ENCODE assay signal across 24 mouse cellular contexts in genomic region chr12:99433402-99433801, GRCm38 (mm10).
DNase-seq lines count a peak whose midpoint lies in the region; ATAC-seq and TF ChIP-seq lines count a peak whose summit lies in the region.
"Had no signal": no experiment of that assay in that cellular context is flagged by ENCODE, and none has a peak within 500 bp of the region (broad histone marks: within the 10 kb centered on the region; RNA-seq: fewer than 3 reads in every experiment).

No protein-coding gene starts in this region.

- no peaks in the 10 kb centered on the region; the same call in 1 of the 2 replicates for H3K79me2 ChIP-seq in MEL (ENCODE audit: control insufficient read depth, insufficient read depth, low read length, poor library complexity)

- H3K9ac ChIP-seq in heart, embryonic 12.5 days, result peak overlapping the region; percentile 16; the same call in 1 of the 2 replicates
- no peak overlapping the region for H3K9ac ChIP-seq in MEL (ENCODE audit: control insufficient read depth, low read depth, low read length, poor library complexity, severe bottlenecking)
- no peak overlapping the region for H3K9ac ChIP-seq in midbrain, embryonic 13.5 days (replicated peaks)
- H3K9ac ChIP-seq: hindbrain, embryonic 14.5 days; liver, postnatal 0 days; midbrain, embryonic 12.5 days had no signal

- H3K9me3 ChIP-seq in heart, embryonic 12.5 days (replicated peaks), result no peaks in the 10 kb centered on the region; the same call in 1 of the 2 replicates
- H3K9me3 ChIP-seq in MEL (replicated peaks; ENCODE audit: insufficient read depth, low read length), result no peaks in the 10 kb centered on the region
- H3K9me3 ChIP-seq in midbrain, embryonic 13.5 days, result no peaks in the 10 kb centered on the region
- H3K9me3 ChIP-seq: limb, embryonic 10.5 days; midbrain, embryonic 12.5 days had no signal

- H3K36me3 ChIP-seq in heart, embryonic 12.5 days, result peaks cover 4% of the 10 kb centered on the region; the same call in 1 of the 2 replicates
- H3K36me3 ChIP-seq in MEL (ENCODE audit: control insufficient read depth in 1 of 2, insufficient read depth in 2 of 2, low read length in 2 of 2), result no peaks in the 10 kb centered on the region
- H3K36me3 ChIP-seq in midbrain, embryonic 13.5 days, result no peaks in the 10 kb centered on the region
- H3K36me3 ChIP-seq: limb, embryonic 10.5 days; midbrain, embryonic 12.5 days had no signal

- TF ChIP-seq CTCF in MEL (IDR thresholded peaks at IDR 0.05 in 2 of 3, conservative IDR thresholded peaks at IDR 0.05 in 1 of 3; ENCODE audit: control insufficient read depth in 1 of 3, insufficient read depth in 1 of 3, low read depth in 2 of 3, low read length in 3 of 3, poor library complexity in 1 of 3, severe bottlenecking in 1 of 3), result no peak

- WGBS in heart, embryonic 12.5 days, result 56% methylated on average over 5 of the region's 5 CpGs
- WGBS in midbrain, embryonic 13.5 days, result 96% methylated on average over 5 of the region's 5 CpGs

- peak; percentile 52 to 74 for DNase-seq in adrenal gland, adult (ENCODE audit: inconsistent age in 2 of 2, low spot score in 1 of 2)
- DNase-seq in adrenal gland, adult 18-20 months (ENCODE audit: low spot score in 2 of 2), result no peak
- DNase-seq in heart, adult 8-10 months (ENCODE audit: low spot score), result no peak
- peak; percentile 18 for DNase-seq in MEL (ENCODE audit: low read depth, low spot score)
- peak; percentile 25 to 30 for DNase-seq in heart, postnatal 10 days
- no peak for DNase-seq in cerebellum, adult 11-12 months
- DNase-seq: cerebellum, adult 2 months; cerebellum, postnatal 25 days; gastrocnemius, postnatal 10 days; kidney, adult 18-20 months; kidney, postnatal 10 days; liver, postnatal 0 days; right cerebral cortex, postnatal 14 days; thymus, postnatal 36 days had no signal

- no peak overlapping the region for H3K4me3 ChIP-seq in heart, embryonic 12.5 days
- H3K4me3 ChIP-seq in MEL (ENCODE audit: control insufficient read depth in 1 of 2, insufficient read depth in 1 of 2, low read depth in 2 of 2, low read length in 2 of 2), result no peak overlapping the region
- H3K4me3 ChIP-seq in midbrain, embryonic 13.5 days (replicated peaks), result no peak overlapping the region
- H3K4me3 ChIP-seq: layer of hippocampus, adult 2 months; limb, embryonic 10.5 days; midbrain, embryonic 12.5 days had no signal

- TF ChIP-seq EP300 in MEL (IDR thresholded peaks at IDR 0.05; ENCODE audit: low read depth in 1 of 2, low read length in 2 of 2), result no peak

- H3K4me1 ChIP-seq in heart, embryonic 12.5 days (replicated peaks), result peaks cover 8% of the 10 kb centered on the region
- peaks cover 0 to 6% of the 10 kb centered on the region in 2 experiments; a peak in 2 of 4 replicates for H3K4me1 ChIP-seq in MEL (ENCODE audit: control insufficient read depth in 1 of 2, insufficient read depth in 2 of 2, low read length in 2 of 2)
- no peaks in the 10 kb centered on the region for H3K4me1 ChIP-seq in midbrain, embryonic 13.5 days (replicated peaks)
- H3K4me1 ChIP-seq: limb, embryonic 10.5 days; midbrain, embryonic 12.5 days had no signal

- ATAC-seq in heart, embryonic 12.5 days (ENCODE audit: insufficient number of reproducible peaks, low FRiP score), result no peak
- no peak for ATAC-seq in midbrain, embryonic 13.5 days
- ATAC-seq: forebrain, embryonic 14.5 days; inflammation-experienced regulatory T-cells, adult 6 months; liver, postnatal 0 days; lung, postnatal 0 days had no signal

- TF ChIP-seq RAD21 in MEL (IDR thresholded peaks at IDR 0.05; ENCODE audit: low read depth, low read length), result no peak

- H3K27me3 ChIP-seq in heart, embryonic 12.5 days (replicated peaks), result no peaks in the 10 kb centered on the region
- no peaks in the 10 kb centered on the region for H3K27me3 ChIP-seq in MEL (ENCODE audit: control insufficient read depth in 1 of 2, insufficient read depth in 2 of 2, low read length in 2 of 2)
- no peaks in the 10 kb centered on the region for H3K27me3 ChIP-seq in midbrain, embryonic 13.5 days
- H3K27me3 ChIP-seq: midbrain, embryonic 12.5 days had no signal

- no peak for TF ChIP-seq POLR2A in MEL (IDR thresholded peaks at IDR 0.05; ENCODE audit: control insufficient read depth in 1 of 2, insufficient read depth in 1 of 2, low read depth in 1 of 2, low read length in 2 of 2, poor library complexity in 1 of 2)

- intact Hi-C loops in heart, postnatal 10 days (cut with DNase I), result no loop called here

- H3K27ac ChIP-seq in heart, embryonic 12.5 days (ENCODE audit: poor library complexity, severe bottlenecking), result peak overlapping the region; percentile 27; the same call in 1 of the 2 replicates
- no peak overlapping the region for H3K27ac ChIP-seq in MEL (ENCODE audit: control insufficient read depth, low read depth, low read length)
- no peak overlapping the region for H3K27ac ChIP-seq in midbrain, embryonic 13.5 days
- H3K27ac ChIP-seq: hindbrain, embryonic 14.5 days; layer of hippocampus, adult 2 months; limb, embryonic 10.5 days; midbrain, embryonic 12.5 days had no signal

- no peak overlapping the region for H3K4me2 ChIP-seq in heart, embryonic 12.5 days
- H3K4me2 ChIP-seq in midbrain, embryonic 13.5 days (replicated peaks), result no peak overlapping the region
- H3K4me2 ChIP-seq: hindbrain, embryonic 14.5 days; liver, embryonic 11.5 days; midbrain, embryonic 12.5 days had no signal

TF ChIP-seq in MEL, 35 proteins besides CTCF, POLR2A, EP300 and RAD21:
- TF ChIP-seq NRF1 (IDR thresholded peaks at IDR 0.05; ENCODE audit: insufficient read depth, low read depth, low read length, poor library complexity, severe bottlenecking) (no peak), ZC3H11A (IDR thresholded peaks at IDR 0.05; ENCODE audit: low read depth, low read length) (no peak), NELFE (IDR thresholded peaks at IDR 0.05; ENCODE audit: low read depth, low read length) (no peak), E2F4 (IDR thresholded peaks at IDR 0.05; ENCODE audit: borderline replicate concordance, low read depth, low read length) (no peak), ZNF384 (IDR thresholded peaks at IDR 0.05; ENCODE audit: low read depth, low read length) (no peak), MAX (IDR thresholded peaks at IDR 0.05; ENCODE audit: low read length) (no peak), MXI1 (IDR thresholded peaks at IDR 0.05; ENCODE audit: low read depth, low read length) (no peak), TBP (IDR thresholded peaks at IDR 0.05; ENCODE audit: low read depth, low read length) (no peak), MAFK (IDR thresholded peaks at IDR 0.05; ENCODE audit: borderline replicate concordance, low read depth, low read length) (no peak), ZKSCAN1 (IDR thresholded peaks at IDR 0.05; ENCODE audit: low read depth, low read length) (no peak), USF1 (IDR thresholded peaks at IDR 0.05; ENCODE audit: low read depth, low read length) (no peak), TCF12 (IDR thresholded peaks at IDR 0.05; ENCODE audit: low read depth, low read length) (no peak), GABPA (IDR thresholded peaks at IDR 0.05; ENCODE audit: low read depth, low read length) (no peak), MAZ (IDR thresholded peaks at IDR 0.05; ENCODE audit: low read depth, low read length) (no peak), CHD1 (IDR thresholded peaks at IDR 0.05; ENCODE audit: low read depth, low read length) (no peak), POLR2AphosphoS5 (IDR thresholded peaks at IDR 0.05; ENCODE audit: borderline replicate concordance, low read depth, low read length) (no peak), SIN3A (IDR thresholded peaks at IDR 0.05; ENCODE audit: low read length) (no peak), BHLHE40 (IDR thresholded peaks at IDR 0.05; ENCODE audit: borderline replicate concordance, low read depth, low read length) (no peak), JUND (IDR thresholded peaks at IDR 0.05; ENCODE audit: low read depth, low read length) (no peak)

Comparison
In these comparisons a context has a peak if more than half of its experiments do, and no peak if none do; other contexts are left out.
1. DNase-seq: peak in adrenal gland, adult (2 of 2), MEL (single experiment) and heart, postnatal 10 days (2 of 2); none in adrenal gland, adult 18-20 months (0 of 2), heart, adult 8-10 months (single experiment) and cerebellum, adult 11-12 months (single experiment).